Mouse (Mus musculus): ENCODE measurements around the gene Gm10139. TPM values are rescaled to one million over a fixed set of nuclear protein-coding genes. Genes with fewer than 3 reads are reported as not detected.
"Not testable (repeated sequence)": the region's sequence is repeated elsewhere in the genome, so short reads cannot be mapped to it uniquely, and the experiment has no call there.

The Gm10139 gene
- polyA plus RNA-seq (2012; rRNA removed), result not detected in 2 replicates

GRCm38 (mm10) chr13:65512378-65512777 lies at the start of gene Gm10139:
TSS of gene Gm10139 (plus strand) at chr13:65512678.
- DNase-seq (ENCODE audit: low read depth), result not testable (repeated sequence)

- DNase-seq (ENCODE audit: low read depth), result not testable (repeated sequence)
Measured at GRCm38 (mm10) chr13:65557636-65558035, 45.2 kb downstream of the Gm10139 start.

Other genes with a start within 250 kb of the Gm10139 start
- 14.3 and 15.1 TPM in 2 replicates for gene Zfp369, start 233.9 kb upstream of the Gm10139 start, polyA plus RNA-seq (2012; rRNA removed)